Mouse (Mus musculus) forebrain, embryonic 16.5 days (tissue): ENCODE results near the gene Itga3. TPM values are rescaled to one million over a fixed set of nuclear protein-coding genes. Genes with fewer than 3 reads are reported as not detected.
A peak's percentile ranks its signal among the peaks of the same experiment; 100 is the strongest.

Experiments
- ATAC-seq: fragments of 200-750 bp; cut with Nextera tagmentation; 2 replicates; pipeline ENCODE4 v1.8.0; 2017; ENCODE audit warnings: mild to moderate bottlenecking, moderate library complexity
- H3K27ac ChIP-seq: fragments of 300-500 bp; sonication (generic); 2 replicates; pipeline ENCODE4 v1.5.1; 2014; ENCODE audit warnings: low read length, control low read depth
- H3K27me3 ChIP-seq: fragments of 300-500 bp; sonication (generic); replicated peaks from 2 replicates; pipeline ENCODE4 v1.6.1; 2014; ENCODE audit warnings: low read length; ENCODE audit not compliant: control insufficient read depth, insufficient read depth
- H3K36me3 ChIP-seq: fragments of 300-500 bp; sonication (generic); 2 replicates; pipeline ENCODE4 v1.6.1; 2014; ENCODE audit not compliant: control insufficient read depth, insufficient read depth
- H3K4me1 ChIP-seq: fragments of 300-500 bp; sonication (generic); replicated peaks from 2 replicates; pipeline ENCODE4 v1.6.1; 2014; ENCODE audit warnings: low read length; ENCODE audit not compliant: control insufficient read depth, insufficient read depth
- H3K4me2 ChIP-seq: fragments of 300-500 bp; sonication (generic); 2 replicates; pipeline ENCODE4 v1.6.1; 2014; ENCODE audit warnings: mild to moderate bottlenecking, low read length, control low read depth
- H3K4me3 ChIP-seq: fragments of 300-500 bp; sonication (generic); replicated peaks from 2 replicates; pipeline ENCODE4 v1.5.1; 2014; ENCODE audit warnings: mild to moderate bottlenecking, low read length, control low read depth
- H3K9ac ChIP-seq: fragments of 300-500 bp; sonication (generic); replicated peaks from 2 replicates; pipeline ENCODE4 v1.6.1; 2014; ENCODE audit warnings: low read depth, low read length, control low read depth
- H3K9me3 ChIP-seq: fragments of 300-500 bp; sonication (generic); 2 replicates; pipeline ENCODE4 v1.6.1; 2016; ENCODE audit warnings: low read length; ENCODE audit not compliant: control insufficient read depth
- WGBS: fragments of 180-500 bp; shearing (Covaris S2); extraction: QIAGEN DNeasy Blood & Tissue Kit; methylation state at CpG from one replicate; pipeline ENCODE4 v1.1.7; 2014; 5-methylcytosine and 5-hydroxymethylcytosine counted together
- polyA plus RNA-seq: library from polyadenylated mRNA; unstranded; fragments of >200 nt; fragmentation: Nextera tagmentation; extraction: Ambion mirVana; gene quantifications from 2 replicates; pipeline ENCODE4 v1.2.1, GENCODE M21; 2015

Gene Itga3
- polyA plus RNA-seq, result 6.3 and 8.5 TPM in 2 replicates

DNA sequence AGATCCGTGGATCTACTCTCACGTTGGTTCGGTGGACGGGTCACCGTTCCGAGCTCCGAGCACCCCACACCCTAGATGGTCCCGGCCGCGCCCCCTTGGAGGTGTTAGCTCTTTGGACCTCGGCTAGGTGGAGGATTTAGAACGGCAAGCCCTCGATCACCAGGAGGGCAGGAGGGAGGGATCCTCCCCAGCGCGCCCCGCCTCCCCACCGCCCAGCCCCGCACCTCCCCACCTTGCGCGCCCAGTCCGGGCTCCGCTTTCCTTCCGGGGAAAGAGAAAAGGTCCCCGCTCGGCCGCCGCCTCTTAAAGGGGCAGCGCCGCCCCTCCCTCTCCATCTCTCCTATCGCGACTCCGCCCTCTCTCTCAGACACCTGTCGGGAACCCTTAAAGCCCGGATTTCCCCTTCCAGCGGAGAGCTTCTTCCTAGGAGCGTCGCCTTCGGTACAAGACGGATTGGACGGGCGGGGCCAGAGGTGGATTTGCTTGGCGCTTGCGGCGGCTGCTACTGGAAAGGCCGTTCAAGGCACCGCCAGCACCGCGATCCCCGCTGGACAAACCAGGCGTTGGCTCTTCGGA, at the start of gene Itga3:
TSS of gene Itga3 (minus strand) at position 266 of the 576 bp plus-strand sequence.
- H3K27me3 ChIP-seq, result peaks cover 13% of the 10 kb centered on the region
- no peak within 1 kb of the TSS; the same call in 1 of the 2 replicates for H3K27ac ChIP-seq

DNA sequence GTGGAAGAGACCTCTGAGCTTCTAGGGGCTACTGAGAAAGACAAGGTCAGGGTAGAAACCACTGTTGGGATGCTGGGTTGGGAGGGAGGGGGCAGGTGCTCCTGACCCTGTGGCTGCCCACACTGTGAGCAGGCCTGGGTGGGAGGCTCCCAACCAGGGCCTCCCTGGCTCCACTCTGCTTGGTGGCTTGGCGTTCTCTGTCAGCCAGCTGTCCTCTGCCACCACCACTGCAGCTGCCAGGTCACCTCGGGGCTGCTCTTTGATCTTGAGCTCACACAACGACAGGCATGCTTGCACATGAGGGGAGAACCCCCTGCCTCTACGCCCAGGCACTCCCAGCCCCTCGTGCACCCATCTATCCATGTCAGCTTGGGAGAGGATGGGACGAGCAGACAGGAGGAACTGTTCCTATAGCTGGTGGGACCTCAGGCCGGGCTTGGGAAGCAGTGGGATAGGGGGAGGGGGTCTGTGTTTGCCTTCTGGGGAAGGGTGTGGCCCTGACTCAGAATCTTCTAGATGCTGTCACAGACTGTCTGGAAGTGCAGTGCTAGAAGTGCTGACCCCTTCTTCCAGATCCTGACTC, 48.9 kb upstream of the Itga3 start:
- ATAC-seq, result no peak
- Histone ChIP-seq H3K9ac (no peak overlapping the region), H3K9me3 (no peaks in the 10 kb centered on the region), H3K27me3 (peaks cover 49% of the 10 kb centered on the region), H3K4me2 (no peak overlapping the region), H3K4me1 (peaks cover 19% of the 10 kb centered on the region), H3K27ac (no peak overlapping the region), H3K36me3 (no peaks in the 10 kb centered on the region), H3K4me3 (no peak overlapping the region)
- 35% methylated on average over 7 of the region's 7 CpGs for WGBS

More for the DNA sequence above, at the start of gene Itga3:
- WGBS, result under 1% methylated on average over 33 of the region's 51 CpGs
- H3K9me3 ChIP-seq, result no peaks in the 10 kb centered on the region
- peaks cover 16% of the 10 kb centered on the region; the same call in 1 of the 2 replicates for H3K4me1 ChIP-seq
- peak; percentile 61 for ATAC-seq
- H3K4me3 ChIP-seq, result peak within 1 kb of the TSS; percentile 62
- no peaks in the 10 kb centered on the region for H3K36me3 ChIP-seq
- H3K4me2 ChIP-seq, result peak within 1 kb of the TSS; percentile 87
- H3K9ac ChIP-seq, result peak within 1 kb of the TSS; percentile 58

DNA sequence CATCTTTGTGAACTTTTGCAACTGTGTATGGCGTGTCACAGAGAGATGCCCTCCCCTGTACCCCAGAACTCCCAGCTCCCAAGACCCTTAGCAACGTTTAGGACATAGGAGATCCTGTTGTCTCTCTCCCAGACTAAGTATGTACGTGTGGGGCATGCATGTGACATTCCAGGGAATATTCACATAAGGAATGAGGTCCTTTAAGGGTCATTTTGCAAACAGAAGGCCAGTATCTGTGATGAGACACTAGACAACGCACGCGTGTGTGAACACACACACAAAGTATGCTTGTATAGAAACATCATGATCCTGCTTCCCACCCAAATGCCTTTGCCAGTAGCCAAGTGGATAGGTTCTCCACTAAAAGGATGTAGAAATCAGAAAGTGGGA, 45.5 kb upstream of the Itga3 start:
- no peak overlapping the region for H3K4me2 ChIP-seq
- H3K27ac ChIP-seq, result no peak overlapping the region
- 23% methylated on average over 6 of the region's 6 CpGs for WGBS
- no peak overlapping the region for H3K4me3 ChIP-seq
- no peaks in the 10 kb centered on the region for H3K9me3 ChIP-seq
- peaks cover 28% of the 10 kb centered on the region for H3K4me1 ChIP-seq
- H3K36me3 ChIP-seq, result no peaks in the 10 kb centered on the region
- peaks cover 73% of the 10 kb centered on the region for H3K27me3 ChIP-seq
- H3K9ac ChIP-seq, result no peak overlapping the region
- ATAC-seq, result no peak

- Histone ChIP-seq H3K36me3 (no peaks in the 10 kb centered on the region), H3K9me3 (no peaks in the 10 kb centered on the region), H3K9ac (no peak overlapping the region), H3K27me3 (peaks cover 73% of the 10 kb centered on the region), H3K27ac (no peak overlapping the region), H3K4me1 (peaks cover 21% of the 10 kb centered on the region), H3K4me2 (peak overlapping the region; percentile 37), H3K4me3 (peak overlapping the region; percentile 20)
- WGBS, result 1% methylated on average over 63 of the region's 63 CpGs
- no peak for ATAC-seq
Observed at GRCm38 (mm10) chr11:95121161-95122099, 44.8 kb upstream of the Itga3 start.

- Histone ChIP-seq H3K4me2 (peak overlapping the region; percentile 71; the same call in 1 of the 2 replicates), H3K9me3 (no peaks in the 10 kb centered on the region), H3K36me3 (no peaks in the 10 kb centered on the region), H3K4me3 (peak overlapping the region; percentile 42), H3K27ac (no peak overlapping the region), H3K9ac (no peak overlapping the region), H3K27me3 (peaks cover 68% of the 10 kb centered on the region), H3K4me1 (peaks cover 20% of the 10 kb centered on the region)
- no peak for ATAC-seq
- under 1% methylated on average over 21 of the region's 21 CpGs for WGBS
Observed at GRCm38 (mm10) chr11:95120633-95121020, 44.0 kb upstream of the Itga3 start.

DNA sequence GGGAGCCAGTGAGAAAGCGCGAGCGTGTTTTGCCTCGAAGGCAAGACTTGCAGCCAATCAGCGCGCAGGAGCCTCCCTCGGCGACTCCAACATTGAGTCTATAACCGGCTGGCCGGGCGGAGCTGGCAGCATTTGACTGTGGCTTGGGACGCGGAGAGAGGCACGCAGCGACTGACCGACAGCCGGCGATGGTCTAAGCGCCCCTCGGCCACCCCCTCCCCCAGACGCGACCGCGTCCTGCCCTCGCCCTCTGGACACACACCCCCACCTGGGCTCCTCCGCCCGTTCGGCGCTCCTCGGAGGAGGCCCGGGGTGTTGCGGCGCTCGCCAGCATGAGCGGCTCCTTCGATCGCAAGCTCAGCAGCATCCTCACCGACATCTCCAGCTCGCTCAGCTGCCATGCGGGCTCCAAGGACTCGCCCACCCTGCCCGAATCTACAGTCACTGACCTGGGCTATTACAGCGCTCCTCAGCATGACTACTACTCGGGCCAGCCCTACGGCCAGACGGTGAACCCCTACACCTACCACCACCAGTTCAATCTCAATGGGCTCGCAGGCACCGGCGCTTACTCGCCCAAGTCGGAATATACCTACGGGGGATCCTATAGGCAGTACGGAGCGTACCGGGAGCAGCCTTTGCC, 43.5 kb upstream of the Itga3 start, which contains the start of gene Dlx3:
TSS of gene Dlx3 (plus strand) at position 130 of the 643 bp plus-strand sequence.
- Histone ChIP-seq H3K9ac (peak within 1 kb of the TSS; percentile 37; the same call in 1 of the 2 replicates), H3K27me3 (peaks cover 63% of the 10 kb centered on the region), H3K4me3 (peak within 1 kb of the TSS; percentile 42), H3K27ac (no peak within 1 kb of the TSS), H3K4me2 (peak within 1 kb of the TSS; percentile 71), H3K9me3 (no peaks in the 10 kb centered on the region), H3K4me1 (peaks cover 20% of the 10 kb centered on the region), H3K36me3 (no peaks in the 10 kb centered on the region)
- 1% methylated on average over 54 of the region's 55 CpGs for WGBS
- ATAC-seq, result peak; percentile 36

- Histone ChIP-seq H3K36me3 (no peaks in the 10 kb centered on the region), H3K9me3 (no peaks in the 10 kb centered on the region), H3K27ac (no peak overlapping the region), H3K9ac (0 out of 2 replicates have a peak overlapping the region, but pooled peaks have one; percentile 29), H3K4me2 (no peak overlapping the region), H3K4me3 (no peak overlapping the region), H3K4me1 (peaks cover 20% of the 10 kb centered on the region), H3K27me3 (peaks cover 49% of the 10 kb centered on the region)
- 3% methylated on average over 8 of the region's 8 CpGs for WGBS
- peak; percentile 58; the same call in 1 of the 2 replicates for ATAC-seq
Observed at GRCm38 (mm10) chr11:95118505-95118904, 41.9 kb upstream of the Itga3 start.

- H3K9me3 ChIP-seq, result no peaks in the 10 kb centered on the region
- WGBS, result 4% methylated on average over 6 of the region's 6 CpGs
- H3K4me2 ChIP-seq, result no peak overlapping the region
- no peak overlapping the region for H3K4me3 ChIP-seq
- H3K4me1 ChIP-seq, result peaks cover 20% of the 10 kb centered on the region
- peak; percentile 76 for ATAC-seq
- peaks cover 34% of the 10 kb centered on the region for H3K27me3 ChIP-seq
- no peaks in the 10 kb centered on the region for H3K36me3 ChIP-seq
- H3K27ac ChIP-seq, result no peak overlapping the region
- H3K9ac ChIP-seq, result no peak overlapping the region
Observed at GRCm38 (mm10) chr11:95117030-95117429, 40.4 kb upstream of the Itga3 start.
